Mouse (Mus musculus) adrenal gland, adult 2 months (tissue): Measurements from ENCODE around the gene Aebp1. TPM values are rescaled to one million over a fixed set of nuclear protein-coding genes. Genes with fewer than 3 reads are reported as not detected.
A peak's percentile ranks its signal among the peaks of the same experiment; 100 is the strongest.

ENCODE experiments used
- DNase-seq: peaks from one replicate; pipeline ENCODE4 v3.0.0; 2021
- polyA plus RNA-seq: library from polyadenylated mRNA; depleted of rRNA; stranded (reverse); fragments of >200 nt; gene quantifications from 2 replicates; pipeline ENCODE4 v1.2.3, GENCODE M21; 2012
- total RNA-seq, 2 experiments: library from RNA; stranded (reverse); gene quantifications; 2 replicates each; pipeline ENCODE4 v1.2.3; 2021

Aebp1 gene
- total and polyA plus RNA-seq, 3 experiments, result 390 to 692 (median 452) TPM

- no peak for DNase-seq
These were observed 35.5 kb downstream of the Aebp1 start for GRCm38 (mm10) chr11:5897230-5897629.

- DNase-seq, result no peak
These were observed 36.1 kb downstream of the Aebp1 start for GRCm38 (mm10) chr11:5897839-5898238.

- no peak for DNase-seq
These were observed 36.8 kb downstream of the Aebp1 start, which contains the start of gene Myl7 for GRCm38 (mm10) chr11:5898531-5898930. Myl7 (minus strand) TSS chr11:5898782.

GRCm38 (mm10) chr11:5899286-5899685 lies 37.5 kb downstream of the Aebp1 start:
- no peak for DNase-seq

- no peak for DNase-seq
These were observed 39.6 kb downstream of the Aebp1 start for GRCm38 (mm10) chr11:5901320-5901719.

- peak; percentile 45 for DNase-seq
These were observed 40.2 kb downstream of the Aebp1 start for GRCm38 (mm10) chr11:5901950-5902349.

GRCm38 (mm10) chr11:5902390-5902789 lies 40.6 kb downstream of the Aebp1 start:
- no peak for DNase-seq

GRCm38 (mm10) chr11:5903844-5904243 lies 42.1 kb downstream of the Aebp1 start:
- no peak for DNase-seq

GRCm38 (mm10) chr11:5904357-5904756 lies 42.6 kb downstream of the Aebp1 start:
- DNase-seq, result no peak

- no peak for DNase-seq
These were observed 43.1 kb downstream of the Aebp1 start for GRCm38 (mm10) chr11:5904871-5905270.

- no peak for DNase-seq
These were observed 44.2 kb downstream of the Aebp1 start for GRCm38 (mm10) chr11:5905778-5906518.

- no peak for DNase-seq
These were observed 45.3 kb downstream of the Aebp1 start for GRCm38 (mm10) chr11:5907096-5907495.

GRCm38 (mm10) chr11:5908642-5909041 lies 46.9 kb downstream of the Aebp1 start:
- DNase-seq, result no peak

GRCm38 (mm10) chr11:5912635-5913034 lies 50.9 kb downstream of the Aebp1 start:
- peak; percentile 62 for DNase-seq

- no peak for DNase-seq
These were observed 51.5 kb downstream of the Aebp1 start for GRCm38 (mm10) chr11:5913256-5913655.

GRCm38 (mm10) chr11:5913936-5914335 lies 52.2 kb downstream of the Aebp1 start:
- no peak for DNase-seq

GRCm38 (mm10) chr11:5914940-5915339 lies 53.2 kb downstream of the Aebp1 start:
- DNase-seq, result peak; percentile 36

GRCm38 (mm10) chr11:5915429-5916177 lies 53.9 kb downstream of the Aebp1 start:
- peak; percentile 36 for DNase-seq

GRCm38 (mm10) chr11:5916178-5916548 lies 54.4 kb downstream of the Aebp1 start:
- DNase-seq, result no peak

- no peak for DNase-seq
These were observed 56.4 kb downstream of the Aebp1 start for GRCm38 (mm10) chr11:5918111-5918510.

- DNase-seq, result peak; percentile 36
These were observed 57.9 kb downstream of the Aebp1 start for GRCm38 (mm10) chr11:5919606-5920005.

- no peak for DNase-seq
These were observed 58.7 kb downstream of the Aebp1 start for GRCm38 (mm10) chr11:5920323-5920960.
